Mouse (Mus musculus) thymus, adult 2 months (tissue): ENCODE data around the gene 2010005H15Rik. TPM values are rescaled to one million over a fixed set of nuclear protein-coding genes. Genes with fewer than 3 reads are reported as not detected.
"Not testable (repeated sequence)": the region's sequence is repeated elsewhere in the genome, so short reads cannot be mapped to it uniquely, and the experiment has no call there.

Source experiments
- DNase-seq: peaks from one replicate; pipeline ENCODE4 v3.0.0; 2021
- H3K27ac ChIP-seq: fragments of 200-500 bp; 2 replicates; pipeline ENCODE4 v1.5.1; 2012; ENCODE audit warnings: low read length, control low read depth; ENCODE audit not compliant: control insufficient read depth, insufficient read depth
- H3K27me3 ChIP-seq: fragments of 200-500 bp; 2 replicates; pipeline ENCODE4 v1.6.1; 2012; ENCODE audit warnings: mild to moderate bottlenecking, low read length, moderate library complexity, mixed read lengths; ENCODE audit not compliant: control insufficient read depth, insufficient read depth
- H3K36me3 ChIP-seq: fragments of 200-500 bp; 2 replicates; pipeline ENCODE4 v1.6.1; 2012; ENCODE audit warnings: mild to moderate bottlenecking, low read length, moderate library complexity; ENCODE audit not compliant: control insufficient read depth, insufficient read depth
- H3K4me1 ChIP-seq: fragments of 200-500 bp; replicated peaks from 2 replicates; pipeline ENCODE4 v1.6.1; 2012; ENCODE audit warnings: low read length; ENCODE audit not compliant: control insufficient read depth, insufficient read depth
- H3K4me3 ChIP-seq: fragments of 200-500 bp; 2 replicates; pipeline ENCODE4 v1.5.1; 2012; ENCODE audit warnings: mild to moderate bottlenecking, low read length, control low read depth, moderate library complexity; ENCODE audit not compliant: control insufficient read depth, insufficient read depth
- CTCF ChIP-seq: fragments of 200-500 bp; IDR thresholded peaks from 2 replicates; pipeline ENCODE4 v1.5.1; 2012; ENCODE audit warnings: mild to moderate bottlenecking, control low read depth, low read length, moderate library complexity, borderline replicate concordance; ENCODE audit not compliant: control insufficient read depth, poor library complexity, insufficient read depth; ENCODE audit errors: extremely low read depth
- POLR2A ChIP-seq: fragments of 200-500 bp; IDR thresholded peaks from 2 replicates; pipeline ENCODE4 v1.6.1; 2012; ENCODE audit warnings: mild to moderate bottlenecking, low read length, control low read depth, moderate library complexity; ENCODE audit not compliant: control insufficient read depth, poor library complexity, insufficient read depth; ENCODE audit errors: extremely low read depth
- WGBS: fragments of 180-500 bp; shearing (Covaris S2); methylation state at CpG from one replicate; pipeline ENCODE4 v1.1.7; 2018; 5-methylcytosine and 5-hydroxymethylcytosine counted together
- polyA plus RNA-seq: library from polyadenylated mRNA; depleted of rRNA; stranded (reverse); fragments of >200 nt; gene quantifications from 2 replicates; pipeline ENCODE4 v1.2.3, GENCODE M21; 2012; rRNA removed

2010005H15Rik gene
- polyA plus RNA-seq, 1 experiment: 0.31 TPM

DNA sequence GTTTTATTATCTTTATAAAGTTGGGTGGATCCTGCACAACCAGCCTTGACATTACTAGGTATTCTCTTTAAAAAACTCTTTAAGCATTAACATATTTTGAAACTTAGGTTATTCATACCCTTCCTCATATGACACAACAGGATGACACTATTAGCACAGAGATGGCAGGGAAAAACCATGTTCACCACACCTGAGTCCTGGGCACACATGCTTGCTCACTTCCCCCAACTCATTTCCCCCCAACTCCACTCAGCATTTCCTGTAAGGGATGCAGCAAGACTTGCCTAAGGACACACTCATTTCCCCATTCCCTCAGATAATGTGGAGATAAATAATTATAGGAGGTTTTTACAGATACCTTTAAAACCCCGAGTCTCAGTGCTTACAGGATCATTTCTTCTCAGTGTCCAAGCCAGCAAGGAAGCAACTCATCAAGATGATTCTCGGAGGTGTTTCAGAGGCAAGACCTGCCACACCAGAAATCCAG lies 11.3 kb upstream of the 2010005H15Rik start, which contains the start of gene Gm5416:
Gene Gm5416 (plus strand): TSS at position 437 of the 487 bp plus-strand sequence.
- H3K27me3 ChIP-seq: no peaks in the 10 kb centered on the region
- H3K4me3 ChIP-seq: no peak within 1 kb of the TSS
- TF ChIP-seq CTCF (no peak), POLR2A (no peak)
- WGBS: 84% methylated on average over 2 of the region's 2 CpGs
- H3K27ac ChIP-seq: no peak within 1 kb of the TSS
- DNase-seq: no peak
- no peaks in the 10 kb centered on the region for H3K4me1 ChIP-seq
- H3K36me3 ChIP-seq: no peaks in the 10 kb centered on the region

DNA sequence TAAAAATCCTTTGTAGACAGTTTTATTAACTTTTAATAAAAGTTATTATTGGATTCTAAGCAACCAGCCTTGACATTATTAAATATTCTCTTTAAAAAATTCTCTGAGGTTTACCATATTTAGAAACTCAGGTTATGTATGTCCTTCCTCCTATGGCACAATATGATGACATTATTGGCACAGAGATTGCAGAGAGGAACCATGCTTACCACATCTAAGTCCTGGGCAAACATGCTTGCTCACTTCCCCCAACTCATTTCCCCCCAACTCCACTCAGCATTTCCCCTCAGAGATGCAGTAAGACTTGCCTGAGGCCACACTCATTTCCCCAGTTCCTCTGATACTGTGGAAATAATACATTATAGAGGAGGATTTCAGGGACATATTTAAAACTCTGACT lies 39.3 kb downstream of the 2010005H15Rik start:
- H3K27me3 ChIP-seq, H3K36me3 ChIP-seq: not testable (repeated sequence)

GRCm38 (mm10) chr16:36276796-36277195 lies 55.5 kb downstream of the 2010005H15Rik start, which contains the start of gene Stfa1:
Stfa1 (plus strand) TSS chr16:36276951.
- WGBS: 82% methylated on average over 4 of the region's 4 CpGs
- H3K36me3 ChIP-seq, H3K4me3 ChIP-seq, H3K27ac ChIP-seq, DNase-seq, H3K27me3 ChIP-seq, H3K4me1 ChIP-seq: not testable (repeated sequence)

More for the DNA sequence above, 39.3 kb downstream of the 2010005H15Rik start:
- not testable (repeated sequence) for DNase-seq, H3K4me1 ChIP-seq, H3K27ac ChIP-seq, H3K4me3 ChIP-seq

GRCm38 (mm10) chr16:36289140-36289539 lies 67.9 kb downstream of the 2010005H15Rik start:
- Histone ChIP-seq H3K4me3 (no peak overlapping the region), H3K27ac (no peak overlapping the region), H3K27me3 (no peaks in the 10 kb centered on the region), H3K4me1 (no peaks in the 10 kb centered on the region), H3K36me3 (no peaks in the 10 kb centered on the region)
- TF ChIP-seq CTCF (no peak), POLR2A (no peak)
- WGBS: 72% methylated on average over 4 of the region's 4 CpGs
- no peak for DNase-seq

Other genes with a start within 250 kb of the 2010005H15Rik start
- 9.4 and 10.3 TPM in 2 replicates for gene Kpna1, start 242.7 kb upstream of the 2010005H15Rik start, polyA plus RNA-seq
- gene Wdr5b, start 180.3 kb upstream of the 2010005H15Rik start, polyA plus RNA-seq: 3.2 and 3.6 TPM in 2 replicates
- gene Fam162a, start 149.9 kb upstream of the 2010005H15Rik start, polyA plus RNA-seq: 25.3 and 34.7 TPM in 2 replicates
- 7.2 and 7.6 TPM in 2 replicates for gene Ccdc58, start 149.8 kb upstream of the 2010005H15Rik start, polyA plus RNA-seq
- not detected in 2 replicates for gene Csta1, start 90.2 kb upstream of the 2010005H15Rik start, polyA plus RNA-seq
- not detected in 2 replicates for gene Stfa2l1, start 64.7 kb upstream of the 2010005H15Rik start, polyA plus RNA-seq
- gene Gm5483, start 37.3 kb upstream of the 2010005H15Rik start, polyA plus RNA-seq: not detected in 2 replicates
- not detected in 2 replicates for gene Gm5416, start 11.1 kb upstream of the 2010005H15Rik start, polyA plus RNA-seq
- not detected in 2 replicates for gene Stfa1, start 55.5 kb downstream of the 2010005H15Rik start, polyA plus RNA-seq
- gene BC117090, start 112.9 kb downstream of the 2010005H15Rik start, polyA plus RNA-seq: not detected in 2 replicates
- not detected in 2 replicates for gene BC100530, start 146.3 kb downstream of the 2010005H15Rik start, polyA plus RNA-seq
- not detected in 2 replicates for gene Stfa2, start 187.0 kb downstream of the 2010005H15Rik start, polyA plus RNA-seq
- gene Stfa3, start 233.9 kb downstream of the 2010005H15Rik start, polyA plus RNA-seq: not detected in 2 replicates